Mouse (Mus musculus) natural killer cell, adult 2 months (primary cell): ENCODE measurements around the gene Sptan1.
A peak's percentile ranks its signal among the peaks of the same experiment; 100 is the strongest.
"Not testable (repeated sequence)": the region's sequence is repeated elsewhere in the genome, so short reads cannot be mapped to it uniquely, and the experiment has no call there.

Experiments
- DNase-seq, 2 experiments: peaks; one replicate each; pipeline ENCODE4 v3.0.0; 2022; ENCODE audit warnings: low spot score in 2 of 2

Gene Sptan1

DNA sequence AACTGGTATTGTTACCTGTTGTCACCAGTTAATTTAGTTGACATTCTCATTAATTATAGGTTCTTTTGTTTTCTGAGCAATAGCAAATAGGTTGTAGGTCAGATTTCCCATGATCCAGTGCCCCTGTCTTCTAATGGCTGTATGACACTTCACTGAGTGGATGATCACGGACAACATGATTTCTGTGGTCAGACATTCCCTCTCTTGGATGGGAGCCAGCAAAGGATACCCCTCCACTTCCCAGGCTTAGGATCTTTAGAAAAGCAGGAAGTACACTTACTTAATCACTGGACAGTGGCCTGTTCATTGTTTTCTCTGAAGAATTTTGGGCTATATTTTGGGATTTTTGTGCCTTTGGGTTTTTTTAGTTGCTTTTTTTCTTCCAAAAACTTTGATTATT, 43.7 kb downstream of the Sptan1 start:
- DNase-seq, result no peak

DNA sequence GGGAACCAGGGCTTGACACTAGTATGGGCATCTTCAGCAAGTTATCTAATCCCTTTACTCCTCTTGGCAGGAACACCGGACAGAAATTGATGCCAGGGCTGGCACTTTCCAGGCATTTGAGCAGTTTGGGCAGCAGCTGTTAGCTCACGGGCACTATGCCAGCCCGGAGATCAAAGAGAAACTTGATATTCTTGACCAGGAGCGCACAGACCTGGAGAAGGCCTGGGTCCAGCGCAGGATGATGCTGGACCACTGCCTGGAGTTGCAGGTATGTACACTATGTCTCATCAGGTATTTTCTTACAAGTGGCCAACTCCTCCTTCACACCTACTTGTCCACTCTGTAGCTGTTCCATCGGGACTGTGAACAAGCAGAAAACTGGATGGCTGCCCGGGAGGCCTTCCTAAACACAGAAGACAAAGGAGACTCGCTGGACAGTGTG, 45.5 kb downstream of the Sptan1 start:
- DNase-seq, result no peak

DNA sequence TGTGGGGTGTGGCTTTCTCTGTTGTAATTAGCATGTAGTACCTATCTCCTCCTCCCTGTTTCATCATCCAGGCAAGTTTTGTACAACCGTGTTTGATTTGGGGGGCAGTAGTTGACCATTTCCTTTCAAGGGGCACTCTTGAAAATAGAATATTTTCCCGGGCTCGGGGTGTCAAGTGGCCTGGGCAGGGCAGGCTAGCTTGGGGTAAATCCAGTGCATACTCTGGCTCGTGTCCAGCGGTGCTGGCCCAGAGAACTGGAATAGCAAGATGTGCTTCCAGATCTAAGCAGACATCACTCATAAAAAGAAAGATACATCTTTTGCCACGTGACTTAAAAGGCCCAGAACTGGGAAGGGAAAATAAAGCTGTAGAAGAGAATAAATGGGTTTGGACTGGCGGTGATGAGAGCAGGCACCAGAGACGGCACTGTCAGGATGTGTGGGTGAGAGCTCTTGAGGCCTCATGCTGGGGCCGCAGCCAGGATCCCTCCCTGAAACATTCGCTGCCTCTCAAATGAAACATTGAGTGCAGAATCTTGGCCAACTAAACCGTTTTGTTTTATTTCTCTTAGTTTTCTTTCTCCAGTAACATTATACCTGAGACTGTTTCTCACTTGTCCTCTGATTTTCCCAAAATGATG, 49.1 kb downstream of the Sptan1 start:
- no peak for DNase-seq

DNA sequence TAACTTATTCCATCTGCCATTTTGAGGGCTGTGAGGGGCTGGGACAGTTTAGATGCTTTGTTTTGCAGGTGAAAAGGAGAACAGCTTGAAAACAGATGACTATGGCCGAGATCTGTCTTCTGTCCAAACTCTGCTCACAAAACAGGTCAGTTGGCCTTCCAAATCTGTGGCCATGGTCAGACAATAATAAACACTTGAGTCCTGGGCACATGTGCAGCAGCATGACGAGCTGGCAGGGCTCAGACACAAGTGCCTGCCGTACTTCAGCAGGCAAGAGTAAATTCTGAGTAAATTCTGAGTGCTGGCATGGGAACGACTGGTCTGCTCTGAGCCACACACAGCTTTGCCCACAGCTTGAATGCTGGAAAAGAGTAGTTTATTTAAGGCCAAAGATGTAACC, 60.1 kb downstream of the Sptan1 start:
- DNase-seq, result no peak

DNA sequence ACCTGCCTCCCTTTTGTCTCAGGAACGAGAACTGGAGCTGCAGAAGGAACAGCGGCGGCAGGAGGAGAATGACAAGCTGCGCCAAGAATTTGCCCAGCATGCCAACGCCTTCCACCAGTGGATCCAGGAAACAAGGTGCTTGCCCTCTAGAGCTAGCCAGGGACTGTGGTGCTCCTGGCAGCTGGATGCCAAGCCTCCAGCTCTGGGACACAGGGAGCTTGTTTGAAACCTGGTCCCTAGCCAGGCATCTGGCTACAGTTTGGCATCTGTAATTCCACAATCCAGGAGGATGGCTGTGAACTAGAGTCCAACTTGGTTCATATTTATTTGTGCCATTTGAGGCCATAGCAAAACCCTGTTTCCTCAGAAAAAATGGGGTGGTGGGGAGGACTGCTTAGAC, 61.6 kb downstream of the Sptan1 start:
- no peak for DNase-seq

DNA sequence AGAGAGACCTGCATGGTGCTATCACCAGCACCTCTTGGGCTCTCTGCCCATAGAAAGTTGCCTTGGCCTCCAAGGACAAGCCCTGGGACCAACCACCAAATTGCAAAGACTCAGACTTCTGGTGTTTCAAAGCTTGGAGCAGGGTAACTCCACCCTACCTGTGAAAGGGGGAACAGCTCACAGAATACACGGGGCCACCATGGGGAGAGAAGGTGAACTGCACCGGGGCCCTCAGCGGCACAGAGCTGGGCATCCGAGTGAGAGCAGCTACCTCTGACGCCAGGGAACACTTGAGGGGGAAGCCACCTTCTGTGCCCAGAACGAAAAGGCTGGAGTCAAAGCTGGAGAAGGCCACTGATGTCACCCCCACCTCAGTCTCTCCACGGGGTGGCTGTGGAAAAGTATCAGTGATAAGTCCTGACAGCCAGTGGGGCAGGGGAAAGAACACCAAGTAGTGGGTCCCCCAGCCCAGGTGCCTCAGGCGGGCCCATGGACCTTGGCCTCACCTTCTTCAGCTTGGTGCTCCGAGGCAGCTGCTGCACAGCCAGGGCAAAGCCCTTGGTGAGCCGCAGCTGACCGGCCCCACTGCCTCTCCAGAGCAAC, 67.0 kb downstream of the Sptan1 start:
- no peak for DNase-seq

DNA sequence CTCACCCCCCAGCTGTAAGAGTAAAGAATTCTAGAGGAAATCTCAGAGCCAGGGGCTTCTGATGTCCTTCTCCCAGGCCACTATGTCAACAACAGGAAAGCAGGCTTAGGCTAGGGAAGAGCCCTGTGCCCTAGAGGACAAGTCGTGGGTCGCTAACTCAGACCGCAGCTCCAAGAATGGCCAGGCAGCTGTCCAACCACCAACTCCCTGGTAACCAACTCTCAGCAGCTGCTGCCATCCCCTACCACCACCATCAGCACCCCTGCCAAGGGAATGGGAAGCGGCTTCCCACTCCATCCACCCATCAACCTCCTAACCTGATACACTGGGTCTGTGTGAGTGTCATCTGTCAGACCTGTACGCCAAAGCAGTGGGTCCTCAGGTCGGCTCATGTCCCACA, 67.6 kb downstream of the Sptan1 start:
- DNase-seq, result no peak

DNA sequence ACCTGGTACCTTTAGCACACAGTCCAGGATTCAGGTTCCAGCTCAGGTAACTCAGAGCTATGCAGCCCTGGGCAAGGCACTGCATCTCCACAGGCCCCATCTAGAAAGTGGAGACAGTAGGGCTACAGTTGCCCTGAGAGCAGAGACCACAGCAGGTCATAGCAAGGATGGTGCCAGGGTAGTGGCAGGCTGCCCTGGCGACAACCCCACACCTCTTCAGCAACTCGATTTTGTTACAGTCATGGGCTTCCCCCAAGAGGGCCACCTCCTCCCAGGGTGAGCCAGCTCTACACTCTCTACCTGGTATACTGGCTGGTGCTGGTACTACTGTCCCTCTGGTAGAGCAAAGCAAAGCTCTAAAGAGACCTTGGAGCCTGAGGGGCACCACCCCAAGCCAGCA, 72.4 kb downstream of the Sptan1 start:
- no peak for DNase-seq

DNA sequence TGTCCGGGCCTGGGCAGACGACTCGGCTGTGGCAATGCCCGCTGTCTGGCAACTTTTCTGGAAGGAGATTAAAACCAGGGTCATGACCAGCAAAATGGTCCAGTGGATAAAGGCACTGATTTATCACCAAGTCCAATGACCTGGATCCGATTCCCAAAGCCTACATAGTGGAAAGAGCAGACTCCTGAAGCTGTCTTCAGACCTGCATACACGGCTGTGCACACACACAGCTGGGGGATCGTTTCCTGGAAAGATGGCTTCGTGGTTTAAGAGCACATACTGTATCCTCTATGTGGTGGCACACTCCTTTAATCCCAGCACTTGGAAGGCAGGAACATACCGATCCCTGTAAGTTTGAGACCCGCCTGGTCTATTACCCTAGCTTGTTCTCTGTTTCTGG, 73.0 kb downstream of the Sptan1 start:
- no peak for DNase-seq

DNA sequence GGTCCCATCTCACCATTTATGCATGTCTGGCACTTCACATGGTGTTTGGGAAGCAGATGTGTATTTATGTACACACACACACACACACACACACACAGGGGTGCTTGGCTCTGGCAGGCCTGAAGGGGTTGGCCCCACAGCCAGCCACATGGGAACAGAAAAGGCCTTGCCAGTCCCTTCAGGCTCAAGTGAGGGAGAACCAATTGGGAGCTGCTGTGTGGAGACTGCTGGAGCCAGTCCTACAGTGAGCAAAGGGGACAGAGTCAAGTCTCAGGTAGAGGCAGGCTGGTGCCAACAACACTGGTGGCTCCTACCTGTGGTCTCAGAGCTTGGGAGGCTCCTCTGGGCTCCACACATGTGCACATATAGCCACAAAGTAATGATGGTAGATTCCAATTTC, 74.3 kb downstream of the Sptan1 start:
- no peak for DNase-seq

DNA sequence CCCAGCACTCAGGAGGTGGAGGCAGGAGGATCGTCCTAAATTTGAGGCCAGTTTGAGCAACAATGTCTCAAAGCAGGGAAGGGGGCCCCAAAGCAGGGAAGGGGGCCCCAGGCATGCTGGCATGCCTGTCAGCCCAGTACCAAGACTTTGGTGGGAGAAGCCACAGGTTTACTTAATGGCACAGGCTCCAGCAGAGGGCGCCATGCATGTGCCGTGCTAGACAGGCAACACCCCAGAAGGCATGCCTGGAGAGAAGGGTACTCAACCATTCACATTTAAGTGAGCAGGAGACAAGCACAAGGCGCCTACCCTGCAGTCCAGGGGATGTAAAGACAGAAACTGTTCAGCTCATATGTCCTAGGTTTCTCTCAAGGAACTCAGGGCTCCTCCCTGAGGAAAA, 77.1 kb downstream of the Sptan1 start:
- DNase-seq, result peak; percentile 65 to 79

DNA sequence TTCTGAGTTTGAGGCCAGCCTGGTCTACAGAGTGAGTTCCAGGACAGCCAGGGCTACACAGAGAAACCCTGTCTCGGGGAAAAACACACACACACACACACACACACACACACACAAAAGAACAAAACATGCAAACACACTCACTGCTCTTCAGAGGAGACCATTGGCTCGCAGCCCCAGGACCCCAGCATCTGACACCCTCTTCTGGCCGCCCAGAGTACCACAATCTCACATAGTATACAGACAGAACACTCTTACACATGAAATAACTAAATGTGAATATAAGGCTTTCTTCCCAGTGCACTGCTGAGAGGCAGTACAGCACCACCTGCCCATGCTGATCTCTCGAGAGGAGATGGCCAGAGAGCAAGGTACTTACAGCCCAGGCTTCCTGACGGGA, 79.2 kb downstream of the Sptan1 start:
- DNase-seq, result no peak

DNA sequence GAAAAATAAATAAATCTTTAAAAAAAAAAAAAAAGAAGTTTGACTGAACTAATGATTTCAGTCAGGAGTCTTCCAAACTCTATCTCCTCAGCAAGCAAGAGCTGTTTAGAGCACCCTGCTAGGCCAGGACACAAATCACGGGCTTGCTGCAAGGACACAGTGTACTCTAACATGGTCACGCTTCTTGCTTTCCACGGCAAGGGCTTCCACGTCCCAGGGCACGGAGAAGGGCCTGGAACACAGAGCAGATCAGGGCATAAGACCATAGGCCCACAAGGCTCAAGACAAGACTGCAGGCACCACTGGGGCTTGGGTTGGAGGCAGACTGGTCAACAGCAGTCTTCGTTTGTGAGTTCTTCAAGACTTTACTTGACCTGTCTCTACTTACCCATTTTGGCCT, 81.8 kb downstream of the Sptan1 start:
- DNase-seq, result no peak

DNA sequence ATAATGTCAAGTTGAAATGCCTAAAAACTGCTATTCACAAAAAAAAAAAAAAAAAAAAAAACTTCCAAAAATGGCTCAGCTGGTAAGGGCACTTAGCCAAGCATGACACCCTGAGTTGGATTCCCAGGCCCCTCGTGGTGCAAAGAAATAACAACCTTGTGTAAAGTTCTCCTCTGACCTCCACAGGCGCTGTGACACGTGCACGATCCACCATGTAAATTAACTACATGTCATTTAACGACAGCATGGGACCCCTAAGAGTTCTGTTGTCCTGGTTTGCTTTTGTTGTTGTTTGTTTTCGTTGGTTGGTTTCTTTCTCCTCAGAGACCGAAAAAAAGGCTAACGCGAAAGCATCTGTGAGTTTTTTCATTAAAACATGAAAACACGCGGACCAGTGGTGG, 82.7 kb downstream of the Sptan1 start:
- DNase-seq, result peak in 1 of 2 experiments; percentile 21

DNA sequence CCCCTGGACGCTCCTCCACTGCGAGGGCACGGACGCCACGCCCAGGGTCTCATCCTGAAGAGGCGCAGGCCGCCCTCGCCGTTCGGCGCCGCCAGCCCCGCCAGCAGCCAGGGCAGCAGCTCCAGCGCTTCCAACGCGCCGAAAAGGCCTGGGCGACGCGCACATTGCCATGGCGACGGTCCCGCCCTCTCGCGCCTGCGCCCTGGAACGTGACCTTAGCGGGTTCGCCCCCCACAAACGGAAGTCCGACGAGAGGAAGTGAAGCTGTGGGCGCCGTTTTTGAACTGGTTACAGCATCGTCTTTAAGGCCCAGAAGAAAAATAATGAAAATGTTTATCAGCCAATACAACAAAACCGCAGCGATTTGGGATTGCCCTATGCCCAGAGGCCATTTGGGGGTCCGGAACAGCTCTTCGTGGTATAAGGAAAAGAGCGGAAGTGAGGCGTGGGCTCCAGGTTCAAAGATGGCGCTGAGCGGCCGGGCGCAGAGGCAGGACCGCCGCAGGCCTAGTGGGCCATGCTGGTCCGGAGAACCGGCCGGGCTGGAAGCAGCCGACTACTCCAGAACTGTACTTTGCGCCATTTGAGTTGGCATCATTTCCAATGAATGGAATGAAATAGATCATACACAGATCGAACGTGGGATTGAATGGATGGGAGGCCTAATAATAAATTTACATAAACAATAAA, 83.5 kb downstream of the Sptan1 start, which contains the start of gene Wdr34:
Gene Wdr34 (minus strand): TSS at position 183 of the 690 bp plus-strand sequence.
- DNase-seq, result peak; percentile 95 to 96

DNA sequence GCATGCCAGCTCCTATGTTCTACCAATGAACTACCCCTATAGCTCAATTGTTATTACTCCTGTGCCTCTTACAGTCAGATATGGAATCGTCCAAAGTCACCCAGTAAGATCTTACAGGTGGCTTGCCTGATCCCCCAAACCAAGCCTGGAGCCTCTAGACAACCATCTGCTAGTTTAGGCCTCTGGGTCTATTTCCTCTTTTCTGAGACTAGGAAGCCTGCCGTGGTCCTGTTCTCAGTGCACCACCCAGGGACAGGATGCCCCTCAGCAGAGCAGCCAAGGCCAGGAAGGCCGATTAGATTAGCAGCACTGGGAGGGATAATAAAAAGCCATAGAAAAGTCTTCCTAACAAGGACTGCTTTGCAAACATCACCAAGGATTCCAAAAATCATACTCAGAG, 84.5 kb downstream of the Sptan1 start:
- no peak for DNase-seq

DNA sequence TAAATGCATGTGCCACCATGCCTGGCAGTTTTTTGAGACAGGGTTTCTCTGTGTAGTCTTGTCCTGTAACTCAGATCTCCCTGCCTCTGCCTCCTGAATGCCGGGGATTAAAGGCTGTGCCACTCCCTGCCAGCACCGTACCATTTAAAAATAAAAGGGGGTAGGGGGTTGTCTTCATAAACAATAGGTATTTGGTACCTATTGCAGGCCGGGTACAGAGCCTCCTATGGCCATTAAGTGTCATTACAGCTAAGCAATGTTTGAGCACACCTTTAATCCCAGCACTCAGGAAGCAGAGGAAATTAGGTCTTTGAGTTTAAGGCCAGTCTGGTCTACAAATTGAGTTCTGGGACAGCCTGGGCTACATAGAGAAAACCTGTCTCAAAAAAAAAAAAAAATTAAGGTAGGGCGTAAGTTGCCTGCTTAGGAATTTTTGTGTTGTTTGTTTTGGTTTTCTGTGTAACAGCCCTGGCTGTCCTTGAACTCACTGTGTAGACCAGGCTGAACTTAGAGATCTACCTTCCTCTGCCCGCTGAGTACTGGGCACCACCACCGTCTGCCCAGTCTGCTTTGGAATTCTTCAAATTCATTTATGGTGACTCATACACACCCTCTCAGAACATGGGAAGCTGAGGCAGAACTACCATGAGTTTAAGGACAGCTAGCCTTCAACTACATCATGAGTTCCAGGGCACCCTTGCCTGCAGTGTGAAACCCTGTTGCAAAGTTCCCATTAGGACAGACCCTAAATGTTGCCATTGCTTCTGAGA, 86.8 kb downstream of the Sptan1 start:
- DNase-seq, result no peak

DNA sequence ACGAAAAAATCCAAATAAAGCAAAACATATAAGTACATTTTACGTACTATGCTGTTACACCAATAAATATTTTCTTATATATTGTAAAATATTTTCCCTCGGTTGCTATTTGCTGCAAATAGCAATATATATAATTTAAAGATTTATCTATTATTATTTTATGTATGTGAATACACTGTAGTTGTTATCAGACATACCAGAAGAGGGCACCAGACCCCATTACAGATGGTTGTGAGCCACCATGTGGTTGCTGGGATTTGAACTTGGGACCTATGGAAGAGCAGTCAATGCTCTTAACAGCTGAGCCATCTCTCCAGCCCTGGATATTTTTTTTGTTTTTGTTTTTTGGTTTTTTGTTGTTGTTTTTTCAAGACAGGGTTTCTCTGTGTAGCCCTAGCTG, 90.0 kb downstream of the Sptan1 start:
- not testable (repeated sequence) for DNase-seq

DNA sequence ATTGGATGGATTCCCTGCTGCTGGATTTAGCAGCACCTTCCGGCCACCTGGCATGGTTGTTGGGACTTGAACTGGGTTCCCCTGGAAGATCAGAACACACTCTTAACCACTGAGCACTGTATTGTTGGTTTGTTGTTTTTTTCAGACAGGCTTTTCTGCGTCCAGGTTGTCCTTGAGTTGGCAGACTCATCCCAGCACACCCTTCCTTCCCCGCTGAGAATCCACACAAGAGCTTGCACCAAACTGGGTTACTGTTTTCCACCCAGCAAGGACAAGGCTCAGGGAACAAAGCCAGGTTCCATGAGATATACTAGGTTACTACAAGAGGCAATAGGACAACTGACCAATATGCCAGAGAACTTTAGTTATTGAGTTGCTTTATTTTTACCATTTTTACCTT, 91.4 kb downstream of the Sptan1 start:
- no peak for DNase-seq

DNA sequence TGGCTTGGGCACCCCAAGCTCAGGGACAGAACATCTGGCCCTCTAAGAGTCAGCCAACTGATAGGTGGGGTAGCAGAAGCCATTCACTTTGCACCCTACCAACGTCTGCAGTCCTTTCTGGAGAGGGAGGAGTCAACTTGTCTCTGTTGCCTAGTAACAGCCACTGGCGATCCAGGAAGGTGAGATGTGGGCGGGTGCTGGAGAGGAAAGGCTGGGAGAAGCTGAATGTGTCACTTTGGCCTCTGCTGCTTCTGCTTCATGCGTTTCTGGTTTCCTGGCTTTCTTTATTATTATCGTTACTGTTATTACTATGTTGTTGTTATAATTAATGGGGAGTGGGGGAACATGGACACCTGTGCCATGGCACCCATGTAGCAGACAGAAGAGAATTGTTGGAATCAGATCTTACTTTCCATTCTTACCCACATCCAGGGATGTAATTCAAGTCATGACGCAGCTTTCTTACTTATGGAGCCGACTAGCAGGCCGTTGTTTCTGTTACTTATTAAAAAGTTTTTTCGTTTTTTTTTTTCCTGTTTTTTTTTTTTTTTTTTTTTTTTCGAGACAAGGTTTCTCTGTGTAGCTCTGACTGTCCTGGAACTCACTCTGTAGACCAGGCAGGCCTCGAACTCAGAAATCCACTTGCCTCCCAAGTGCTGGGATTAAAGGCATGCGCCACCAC, 92.0 kb downstream of the Sptan1 start, which contains the start of gene Set:
Gene Set (plus strand): TSS at position 156 of the 682 bp plus-strand sequence.
- DNase-seq, result no peak

DNA sequence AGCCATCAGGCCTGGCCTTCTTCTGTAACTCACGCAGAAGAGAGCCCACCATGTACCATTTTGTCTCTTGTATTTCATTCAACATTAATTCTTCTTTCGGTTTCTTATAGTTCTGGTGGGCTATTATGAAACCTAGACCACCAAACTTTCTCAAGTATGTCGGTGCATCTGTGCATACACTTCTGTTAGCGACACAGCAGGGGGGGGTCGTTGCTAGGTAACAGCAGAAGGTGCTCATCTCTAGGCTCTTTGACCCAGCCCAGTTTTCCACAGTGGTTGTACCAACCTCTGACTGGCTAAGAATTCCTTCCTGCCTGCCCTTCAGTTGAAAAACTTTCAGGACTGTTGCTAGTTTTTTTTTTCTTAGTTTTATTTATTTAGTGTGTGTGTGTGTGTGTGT, 93.1 kb downstream of the Sptan1 start:
- DNase-seq, result no peak
